Mouse (Mus musculus) hindbrain, embryonic 16.5 days (tissue): ENCODE results near the gene Flt3l. TPM values are rescaled to one million over a fixed set of nuclear protein-coding genes. Genes with fewer than 3 reads are reported as not detected.
A peak's percentile ranks its signal among the peaks of the same experiment; 100 is the strongest.

Experiments
- ATAC-seq: fragments of 200-750 bp; cut with Nextera tagmentation; 2 replicates; pipeline ENCODE4 v1.8.0; 2017; ENCODE audit warnings: moderate TSS enrichment, moderate library complexity
- H3K27ac ChIP-seq: fragments of 300-500 bp; sonication (generic); 2 replicates; pipeline ENCODE4 v1.5.1; 2014; ENCODE audit warnings: low read depth, mild to moderate bottlenecking, control low read depth, low read length, moderate library complexity
- H3K27me3 ChIP-seq: fragments of 300-500 bp; sonication (generic); replicated peaks from 2 replicates; pipeline ENCODE4 v1.6.1; 2014; ENCODE audit warnings: low read length; ENCODE audit not compliant: control insufficient read depth, insufficient read depth
- H3K36me3 ChIP-seq: fragments of 300-500 bp; sonication (generic); 2 replicates; pipeline ENCODE4 v1.6.1; 2014; ENCODE audit warnings: mild to moderate bottlenecking, low read length, moderate library complexity, mixed read lengths; ENCODE audit not compliant: control insufficient read depth, insufficient read depth
- H3K4me1 ChIP-seq: fragments of 300-500 bp; sonication (generic); 2 replicates; pipeline ENCODE4 v1.6.1; 2014; ENCODE audit warnings: low read depth, low read length; ENCODE audit not compliant: control insufficient read depth, insufficient read depth
- H3K4me2 ChIP-seq: fragments of 300-500 bp; sonication (generic); 2 replicates; pipeline ENCODE4 v1.6.1; 2014; ENCODE audit warnings: mild to moderate bottlenecking, low read length, control low read depth, moderate library complexity
- H3K4me3 ChIP-seq: fragments of 300-500 bp; sonication (generic); 2 replicates; pipeline ENCODE4 v1.5.1; 2014; ENCODE audit warnings: mild to moderate bottlenecking, low read length, control low read depth, moderate library complexity
- H3K9ac ChIP-seq: fragments of 300-500 bp; sonication (generic); 2 replicates; pipeline ENCODE4 v1.6.1; 2014; ENCODE audit warnings: low read depth, mild to moderate bottlenecking, control low read depth, low read length, moderate library complexity
- H3K9me3 ChIP-seq: fragments of 300-500 bp; sonication (generic); 2 replicates; pipeline ENCODE4 v1.6.1; 2014; ENCODE audit warnings: mild to moderate bottlenecking, low read length, moderate library complexity; ENCODE audit not compliant: control insufficient read depth
- WGBS: fragments of 180-500 bp; shearing (Covaris S2); extraction: QIAGEN DNeasy Blood & Tissue Kit; methylation state at CpG from one replicate; pipeline ENCODE4 v1.1.7; 2014; 5-methylcytosine and 5-hydroxymethylcytosine counted together
- polyA plus RNA-seq: library from polyadenylated mRNA; unstranded; fragments of >200 nt; fragmentation: Nextera tagmentation; extraction: Ambion mirVana; gene quantifications from 2 replicates; pipeline ENCODE4 v1.2.1, GENCODE M21; 2015

The Flt3l gene
- polyA plus RNA-seq, 1 experiment from 2014 or later: 2.8 TPM

DNA sequence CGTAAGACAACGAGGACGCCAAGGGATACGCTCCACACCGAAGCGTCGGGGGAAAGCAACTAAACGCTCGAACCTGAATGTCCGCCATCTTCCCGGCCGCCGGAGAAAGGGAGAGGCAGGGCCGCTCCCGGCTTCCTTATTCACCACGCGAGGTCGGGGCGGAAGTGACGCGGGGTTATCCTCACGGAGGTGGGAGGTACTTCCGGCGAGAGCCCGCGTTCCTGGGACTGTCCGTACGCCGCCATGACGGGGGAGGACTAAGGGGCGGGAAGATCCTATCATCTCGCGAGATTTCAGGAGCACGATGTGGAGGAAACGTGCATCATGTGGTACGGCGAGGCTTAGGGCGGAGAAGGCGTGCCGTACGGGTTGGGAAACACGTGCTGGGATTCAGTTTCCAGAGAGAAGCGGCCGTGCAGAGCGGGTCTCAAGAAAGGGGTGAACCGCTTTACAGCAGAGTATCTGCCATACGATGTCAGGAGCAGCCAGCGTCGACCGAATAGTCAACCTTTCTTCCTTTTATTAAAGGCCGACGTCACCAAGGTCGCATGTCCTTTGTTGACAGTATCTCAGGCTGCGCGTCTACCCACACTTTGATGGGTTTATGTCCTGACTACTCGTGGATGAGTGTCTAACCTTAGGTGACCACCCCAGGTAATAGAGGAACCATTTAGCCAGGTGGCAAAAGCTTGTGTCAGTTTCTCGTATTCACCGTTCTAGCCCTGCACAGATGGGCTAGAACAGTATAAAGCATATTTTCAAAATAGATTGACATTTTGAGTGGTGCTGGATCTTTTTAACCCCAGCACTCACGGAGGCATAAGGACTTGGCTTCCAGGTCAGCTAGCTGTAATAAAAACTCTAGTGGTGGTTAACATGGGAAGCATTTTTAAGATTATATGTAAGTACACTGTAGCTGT, 11.7 kb downstream of the Flt3l start, which contains the start of gene Rps11:
Rps11 (minus strand) TSS at position 216 of the 920 bp plus-strand sequence.
- peaks cover 48% of the 10 kb centered on the region for H3K36me3 ChIP-seq
- no peaks in the 10 kb centered on the region for H3K27me3 ChIP-seq
- peak within 1 kb of the TSS; percentile 91 for H3K9ac ChIP-seq
- peak within 1 kb of the TSS; percentile 76 for H3K4me2 ChIP-seq
- H3K4me1 ChIP-seq: peaks cover 33% of the 10 kb centered on the region
- H3K9me3 ChIP-seq: no peaks in the 10 kb centered on the region
- WGBS: under 1% methylated on average over 59 of the region's 59 CpGs
- peak within 1 kb of the TSS; percentile 83 for H3K4me3 ChIP-seq
- peak; percentile 85 for ATAC-seq
- H3K27ac ChIP-seq: peak within 1 kb of the TSS; percentile 83

DNA sequence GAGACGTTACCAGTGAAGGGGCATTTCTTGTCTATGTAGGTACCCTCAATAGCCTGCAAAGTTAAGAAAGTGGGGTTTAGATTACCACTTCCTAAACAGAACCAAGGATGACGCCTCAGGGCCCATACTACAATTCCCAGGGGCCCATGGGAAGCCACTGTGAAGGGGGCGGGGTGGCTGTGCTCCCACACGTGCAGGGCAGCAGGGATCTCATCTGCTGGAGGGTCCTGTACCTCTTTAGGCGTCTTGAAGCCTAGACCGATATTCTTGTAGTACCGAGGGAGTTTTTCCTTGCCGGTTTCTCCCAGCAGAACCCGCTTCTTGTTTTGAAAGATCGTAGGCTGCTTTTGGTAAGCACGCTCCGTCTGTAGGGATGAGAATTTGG, 13.1 kb downstream of the Flt3l start:
- peaks cover 32% of the 10 kb centered on the region for H3K4me1 ChIP-seq
- 25% methylated on average over 12 of the region's 12 CpGs for WGBS

DNA sequence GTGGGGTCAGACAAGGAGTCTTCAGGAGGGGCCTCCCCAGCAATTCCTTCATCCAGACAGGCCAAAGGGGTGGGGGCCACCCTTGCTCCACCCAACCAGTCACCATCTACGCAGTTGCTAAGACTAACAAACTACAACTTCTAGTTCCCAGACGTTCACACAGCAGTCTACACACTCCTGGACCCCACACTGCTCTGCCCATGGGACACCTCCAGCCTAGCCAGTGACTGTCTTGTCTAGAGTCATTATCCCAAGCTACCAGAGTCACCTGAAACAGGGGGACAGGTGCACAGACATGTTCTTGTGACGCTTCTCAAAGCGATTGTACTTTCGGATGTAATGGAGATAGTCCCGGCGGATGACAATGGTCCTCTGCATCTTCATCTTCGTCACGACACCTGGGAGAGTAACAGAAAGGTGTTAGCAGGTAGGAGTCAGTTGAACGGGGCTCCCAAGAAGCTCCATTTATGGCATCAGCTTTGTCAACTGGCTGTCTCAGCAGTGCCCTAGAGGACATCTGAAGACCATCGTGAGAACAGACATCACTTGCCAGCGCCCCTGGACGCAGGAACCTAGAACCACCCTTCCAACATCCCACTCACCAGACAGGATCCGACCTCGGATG, 13.6 kb downstream of the Flt3l start:
- Histone ChIP-seq H3K27ac (no peak overlapping the region), H3K9ac (peak overlapping the region; percentile 91), H3K4me3 (peak overlapping the region; percentile 83), H3K9me3 (no peaks in the 10 kb centered on the region), H3K27me3 (no peaks in the 10 kb centered on the region), H3K4me2 (peak overlapping the region; percentile 76), H3K4me1 (peaks cover 30% of the 10 kb centered on the region), H3K36me3 (peaks cover 54% of the 10 kb centered on the region)
- ATAC-seq: no peak
- 85% methylated on average over 15 of the region's 15 CpGs for WGBS

More for the DNA sequence above, 13.1 kb downstream of the Flt3l start:
- H3K9ac ChIP-seq: peak overlapping the region; percentile 91
- no peaks in the 10 kb centered on the region for H3K9me3 ChIP-seq
- ATAC-seq: no peak
- H3K36me3 ChIP-seq: peaks cover 54% of the 10 kb centered on the region
- H3K27me3 ChIP-seq: no peaks in the 10 kb centered on the region
- peak overlapping the region; percentile 83 for H3K4me3 ChIP-seq
- H3K27ac ChIP-seq: no peak overlapping the region
- peak overlapping the region; percentile 76 for H3K4me2 ChIP-seq

DNA sequence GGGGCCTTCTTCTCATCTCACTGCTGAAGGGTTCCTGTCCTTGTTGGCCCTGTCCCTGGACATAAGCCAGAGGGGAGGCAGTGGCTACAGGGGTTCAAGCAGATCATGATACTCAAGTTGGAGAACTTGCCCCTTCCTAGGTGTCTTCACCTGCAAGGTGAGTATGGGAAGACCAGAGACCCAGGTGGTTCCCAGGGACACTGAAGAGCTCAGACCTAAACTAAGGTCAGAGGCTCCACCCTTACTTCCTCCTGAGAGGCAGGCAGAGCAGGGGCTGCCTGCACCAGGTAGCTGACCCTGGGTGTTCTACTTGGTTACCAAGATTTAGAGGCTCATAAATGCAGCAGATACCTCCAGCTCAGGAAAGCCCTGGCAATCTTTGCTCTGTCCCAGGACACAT, 14.3 kb downstream of the Flt3l start:
- Histone ChIP-seq H3K4me3 (no peak overlapping the region), H3K4me1 (peaks cover 23% of the 10 kb centered on the region), H3K9ac (no peak overlapping the region), H3K36me3 (peaks cover 54% of the 10 kb centered on the region), H3K9me3 (no peaks in the 10 kb centered on the region), H3K4me2 (no peak overlapping the region), H3K27ac (no peak overlapping the region), H3K27me3 (no peaks in the 10 kb centered on the region)
- no peak for ATAC-seq

DNA sequence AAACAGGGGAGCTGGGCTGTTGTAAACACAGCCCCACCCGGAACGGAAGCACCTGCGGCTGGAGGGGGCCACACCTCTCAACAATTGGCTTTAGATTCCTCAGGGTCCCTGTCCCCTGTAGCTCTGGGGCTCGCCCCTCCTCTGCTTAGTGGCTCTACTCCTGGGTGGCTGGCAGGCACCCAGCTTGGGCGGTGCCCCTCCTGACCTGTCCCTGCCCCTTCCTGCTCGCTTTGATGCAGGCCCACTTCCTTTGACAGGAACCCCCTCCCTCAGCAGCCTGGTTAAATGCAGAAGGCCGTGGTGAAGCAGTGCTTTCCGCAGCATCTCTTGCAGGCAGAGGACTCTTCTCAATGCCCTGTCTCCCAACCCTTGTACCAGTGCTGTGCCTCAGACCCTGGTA, 14.8 kb downstream of the Flt3l start:
- H3K4me3 ChIP-seq: no peak overlapping the region
- peaks cover 50% of the 10 kb centered on the region for H3K36me3 ChIP-seq
- no peak overlapping the region for H3K4me2 ChIP-seq
- WGBS: 65% methylated on average over 8 of the region's 8 CpGs
- ATAC-seq: no peak
- no peak overlapping the region for H3K9ac ChIP-seq
- peaks cover 18% of the 10 kb centered on the region for H3K4me1 ChIP-seq
- H3K9me3 ChIP-seq: no peaks in the 10 kb centered on the region
- no peaks in the 10 kb centered on the region for H3K27me3 ChIP-seq
- H3K27ac ChIP-seq: no peak overlapping the region

DNA sequence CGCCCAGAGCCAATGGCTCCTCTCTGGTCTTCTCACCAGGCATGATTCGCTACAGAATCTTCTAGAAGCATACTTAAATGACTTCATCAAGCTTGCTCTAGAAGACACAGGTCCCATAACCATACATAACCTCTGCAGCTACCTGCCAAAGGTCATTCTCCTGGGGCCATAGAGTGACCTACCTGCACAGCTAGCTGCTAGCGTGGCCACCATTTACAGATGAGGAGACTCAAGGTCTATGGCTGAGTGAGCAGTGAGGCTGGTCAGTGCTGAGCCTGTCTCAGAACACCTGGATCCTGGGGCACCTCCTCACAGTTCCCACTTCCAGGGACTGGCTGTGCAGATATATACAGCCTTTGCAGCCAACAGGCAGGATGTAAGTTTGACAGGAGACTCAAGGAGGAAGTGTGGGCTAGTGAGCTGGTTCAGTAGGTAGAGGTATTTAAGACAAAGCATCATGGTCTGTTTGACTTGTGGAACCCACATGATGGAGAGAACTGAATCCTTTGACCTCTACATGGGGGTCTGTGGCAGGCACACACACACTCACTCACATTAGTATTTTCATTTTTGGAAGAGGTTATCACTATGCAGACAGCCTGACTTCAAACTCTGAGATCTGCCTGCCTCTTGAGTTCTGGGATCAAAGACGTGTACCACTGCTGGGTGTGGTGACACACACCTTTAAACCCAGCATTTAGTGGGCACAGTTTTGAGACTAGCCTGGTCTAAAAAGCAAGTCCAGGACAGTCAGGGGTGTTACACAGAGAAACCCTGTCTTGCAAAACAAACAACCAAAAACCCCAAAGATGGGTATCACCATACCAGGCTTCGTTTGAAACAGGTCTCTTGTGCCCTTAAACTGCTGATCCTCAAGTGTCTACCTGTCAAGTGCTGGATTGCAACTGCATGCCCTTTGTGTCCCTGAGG, 16.2 kb downstream of the Flt3l start:
- H3K9ac ChIP-seq: no peak overlapping the region
- ATAC-seq: no peak
- H3K36me3 ChIP-seq: peaks cover 37% of the 10 kb centered on the region
- H3K4me2 ChIP-seq: no peak overlapping the region
- H3K9me3 ChIP-seq: no peaks in the 10 kb centered on the region
- no peaks in the 10 kb centered on the region for H3K27me3 ChIP-seq
- no peak overlapping the region for H3K4me3 ChIP-seq
- 86% methylated on average over 5 of the region's 5 CpGs for WGBS
- H3K27ac ChIP-seq: peak overlapping the region; percentile 23; the same call in 1 of the 2 replicates
- peaks cover 14% of the 10 kb centered on the region for H3K4me1 ChIP-seq

DNA sequence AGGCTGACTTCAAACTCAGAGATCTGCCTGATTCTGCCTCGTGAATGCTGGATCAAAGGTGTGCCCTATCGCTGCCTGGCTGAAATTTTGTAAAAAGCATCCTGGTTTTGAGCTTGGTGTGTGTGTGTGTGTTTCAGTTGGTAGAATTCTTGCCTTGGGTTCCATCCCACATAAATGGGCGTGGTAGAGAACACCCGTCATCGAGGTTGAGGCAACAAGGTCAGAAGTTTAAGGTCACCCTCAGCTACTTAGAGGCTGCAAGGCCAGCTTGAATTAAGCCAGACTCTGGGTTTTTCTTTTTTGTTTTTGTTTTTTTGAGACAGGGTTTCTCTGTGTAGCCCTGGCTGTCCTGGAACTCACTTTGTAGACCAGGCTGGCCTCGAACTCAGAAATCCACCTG, 17.9 kb downstream of the Flt3l start:
- H3K27me3 ChIP-seq: no peaks in the 10 kb centered on the region
- H3K4me3 ChIP-seq: no peak overlapping the region
- H3K9me3 ChIP-seq: no peaks in the 10 kb centered on the region
- ATAC-seq: no peak
- no peak overlapping the region for H3K27ac ChIP-seq
- H3K9ac ChIP-seq: no peak overlapping the region
- 90% methylated on average over 6 of the region's 6 CpGs for WGBS
- no peak overlapping the region for H3K4me2 ChIP-seq
- H3K36me3 ChIP-seq: peaks cover 36% of the 10 kb centered on the region
- H3K4me1 ChIP-seq: peaks cover 11% of the 10 kb centered on the region

DNA sequence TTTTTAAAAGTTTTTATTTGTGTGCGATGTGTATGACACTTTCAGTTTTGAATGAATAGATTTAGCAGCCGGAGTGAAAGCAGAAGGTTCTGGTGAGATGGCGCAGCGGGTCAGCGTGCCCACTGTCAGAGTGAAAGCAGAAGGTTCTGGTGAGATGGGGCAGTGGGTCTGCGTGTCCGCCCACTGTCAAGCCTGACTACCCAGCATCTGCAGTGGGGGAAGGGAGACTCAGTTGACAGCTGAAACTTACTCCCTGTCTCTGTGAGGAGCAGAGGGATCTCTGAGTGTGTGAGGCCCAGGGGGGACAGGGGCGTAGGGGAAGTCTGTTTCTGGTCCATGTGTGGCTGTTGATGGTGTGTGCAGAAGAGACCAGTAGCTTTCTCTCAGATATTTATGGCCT, 18.7 kb downstream of the Flt3l start:
- ATAC-seq: no peak
- Histone ChIP-seq H3K4me3 (no peak overlapping the region), H3K36me3 (peaks cover 30% of the 10 kb centered on the region), H3K9ac (no peak overlapping the region), H3K9me3 (no peaks in the 10 kb centered on the region), H3K4me1 (peaks cover 4% of the 10 kb centered on the region), H3K27ac (no peak overlapping the region), H3K4me2 (no peak overlapping the region), H3K27me3 (no peaks in the 10 kb centered on the region)
- 73% methylated on average over 8 of the region's 8 CpGs for WGBS
